Mouse (Mus musculus) embryonic facial prominence, embryonic 13.5 days (tissue): ENCODE data around the gene Fkbp15. TPM values are rescaled to one million over a fixed set of nuclear protein-coding genes. Genes with fewer than 3 reads are reported as not detected.

Source experiments
- ATAC-seq: fragments of 200-750 bp; cut with Nextera tagmentation; 2 replicates; pipeline ENCODE4 v1.8.0; 2017; ENCODE audit warnings: low read depth; ENCODE audit not compliant: insufficient number of reproducible peaks, insufficient read depth, low FRiP score, low TSS enrichment
- H3K27ac ChIP-seq: fragments of 300-500 bp; sonication (generic); 2 replicates; pipeline ENCODE4 v1.5.1; 2015; ENCODE audit warnings: moderate library complexity, mild to moderate bottlenecking, inconsistent platforms
- H3K27me3 ChIP-seq: fragments of 300-500 bp; sonication (generic); 2 replicates; pipeline ENCODE4 v1.6.1; 2015; ENCODE audit warnings: mild to moderate bottlenecking, inconsistent platforms
- H3K36me3 ChIP-seq: fragments of 300-500 bp; sonication (generic); 2 replicates; pipeline ENCODE4 v1.6.1; 2015; ENCODE audit warnings: mild to moderate bottlenecking, inconsistent platforms
- H3K4me1 ChIP-seq: fragments of 300-500 bp; sonication (generic); 2 replicates; pipeline ENCODE4 v1.6.1; 2015; ENCODE audit warnings: inconsistent platforms
- H3K4me2 ChIP-seq: fragments of 300-500 bp; sonication (generic); 2 replicates; pipeline ENCODE4 v1.6.1; 2015; ENCODE audit warnings: moderate library complexity, mild to moderate bottlenecking, inconsistent platforms
- H3K4me3 ChIP-seq: fragments of 300-500 bp; sonication (generic); 2 replicates; pipeline ENCODE4 v1.5.1; 2015; ENCODE audit warnings: mild to moderate bottlenecking, inconsistent platforms
- H3K9ac ChIP-seq: fragments of 300-500 bp; sonication (generic); 2 replicates; pipeline ENCODE4 v1.6.1; 2015; ENCODE audit warnings: mild to moderate bottlenecking, inconsistent platforms
- H3K9me3 ChIP-seq: fragments of 300-500 bp; sonication (generic); 2 replicates; pipeline ENCODE4 v1.6.1; 2016; ENCODE audit warnings: inconsistent platforms
- WGBS: fragments of 180-500 bp; shearing (Covaris S2); methylation state at CpG from one replicate; pipeline ENCODE4 v1.1.7; 2015; ENCODE audit warnings: mixed read lengths; 5-methylcytosine and 5-hydroxymethylcytosine counted together
- polyA plus RNA-seq: library from polyadenylated mRNA; unstranded; fragments of >200 nt; fragmentation: Nextera tagmentation; extraction: Ambion mirVana; gene quantifications from 2 replicates; pipeline ENCODE4 v1.2.1, GENCODE M21; 2015

Fkbp15 gene
- polyA plus RNA-seq, 1 experiment from 2014 or later: 25.5 TPM

GRCm38 (mm10) chr4:62389592-62390512, 29.5 kb upstream of the Fkbp15 start:
- no peaks in the 10 kb centered on the region for H3K9me3 ChIP-seq
- ATAC-seq: no peak
- no peak overlapping the region for H3K4me2 ChIP-seq
- H3K9ac ChIP-seq: no peak overlapping the region
- H3K27ac ChIP-seq: no peak overlapping the region
- H3K4me3 ChIP-seq: no peak overlapping the region
- 84% methylated on average over 5 of the region's 5 CpGs for WGBS
- H3K36me3 ChIP-seq: peaks cover 67% of the 10 kb centered on the region
- H3K4me1 ChIP-seq: no peaks in the 10 kb centered on the region
- H3K27me3 ChIP-seq: no peaks in the 10 kb centered on the region

- Histone ChIP-seq H3K9ac (no peak overlapping the region), H3K27ac (no peak overlapping the region), H3K9me3 (no peaks in the 10 kb centered on the region), H3K4me3 (no peak overlapping the region), H3K4me1 (no peaks in the 10 kb centered on the region), H3K4me2 (no peak overlapping the region), H3K27me3 (no peaks in the 10 kb centered on the region), H3K36me3 (peaks cover 40% of the 10 kb centered on the region)
- WGBS: 91% methylated on average over 7 of the region's 7 CpGs
- no peak for ATAC-seq
Observed at GRCm38 (mm10) chr4:62385439-62385838, 25.1 kb upstream of the Fkbp15 start.

GRCm38 (mm10) chr4:62384159-62384558, 23.8 kb upstream of the Fkbp15 start:
- Histone ChIP-seq H3K36me3 (peaks cover 28% of the 10 kb centered on the region), H3K4me2 (no peak overlapping the region), H3K27ac (no peak overlapping the region), H3K4me1 (no peaks in the 10 kb centered on the region), H3K9me3 (no peaks in the 10 kb centered on the region), H3K27me3 (no peaks in the 10 kb centered on the region), H3K4me3 (no peak overlapping the region), H3K9ac (no peak overlapping the region)
- ATAC-seq: no peak
- 93% methylated on average over 1 of the region's 1 CpGs for WGBS

- Histone ChIP-seq H3K9me3 (no peaks in the 10 kb centered on the region), H3K27ac (no peak overlapping the region), H3K4me1 (no peaks in the 10 kb centered on the region), H3K9ac (no peak overlapping the region), H3K4me2 (no peak overlapping the region), H3K36me3 (peaks cover 24% of the 10 kb centered on the region), H3K27me3 (no peaks in the 10 kb centered on the region), H3K4me3 (no peak overlapping the region)
- WGBS: 78% methylated on average over 7 of the region's 7 CpGs
- no peak for ATAC-seq
Observed at GRCm38 (mm10) chr4:62383752-62384151, 23.4 kb upstream of the Fkbp15 start.

GRCm38 (mm10) chr4:62383207-62383606, 22.9 kb upstream of the Fkbp15 start:
- Histone ChIP-seq H3K27ac (no peak overlapping the region), H3K36me3 (peaks cover 19% of the 10 kb centered on the region), H3K4me1 (no peaks in the 10 kb centered on the region), H3K9ac (no peak overlapping the region), H3K27me3 (no peaks in the 10 kb centered on the region), H3K4me2 (no peak overlapping the region), H3K9me3 (no peaks in the 10 kb centered on the region), H3K4me3 (no peak overlapping the region)
- WGBS: 94% methylated on average over 6 of the region's 6 CpGs
- no peak for ATAC-seq

GRCm38 (mm10) chr4:62379724-62380381, 19.5 kb upstream of the Fkbp15 start:
- Histone ChIP-seq H3K4me1 (no peaks in the 10 kb centered on the region), H3K36me3 (peaks cover 5% of the 10 kb centered on the region; the same call in 1 of the 2 replicates), H3K9ac (no peak overlapping the region), H3K4me2 (no peak overlapping the region), H3K27me3 (no peaks in the 10 kb centered on the region), H3K27ac (no peak overlapping the region), H3K9me3 (no peaks in the 10 kb centered on the region), H3K4me3 (no peak overlapping the region)
- WGBS: 87% methylated on average over 9 of the region's 9 CpGs
- no peak for ATAC-seq

GRCm38 (mm10) chr4:62376123-62376522, 15.8 kb upstream of the Fkbp15 start:
- H3K27me3 ChIP-seq: no peaks in the 10 kb centered on the region
- no peaks in the 10 kb centered on the region for H3K9me3 ChIP-seq
- H3K4me3 ChIP-seq: no peak overlapping the region
- H3K4me2 ChIP-seq: no peak overlapping the region
- H3K4me1 ChIP-seq: no peaks in the 10 kb centered on the region; the same call in 1 of the 2 replicates
- no peak overlapping the region for H3K27ac ChIP-seq
- no peaks in the 10 kb centered on the region for H3K36me3 ChIP-seq
- no peak overlapping the region for H3K9ac ChIP-seq
- no peak for ATAC-seq
- WGBS: 79% methylated on average over 2 of the region's 2 CpGs

- H3K27ac ChIP-seq: no peak overlapping the region
- no peaks in the 10 kb centered on the region for H3K27me3 ChIP-seq
- H3K4me2 ChIP-seq: no peak overlapping the region
- no peak overlapping the region for H3K4me3 ChIP-seq
- H3K9me3 ChIP-seq: no peaks in the 10 kb centered on the region
- H3K36me3 ChIP-seq: no peaks in the 10 kb centered on the region
- ATAC-seq: no peak
- H3K4me1 ChIP-seq: no peaks in the 10 kb centered on the region; the same call in 1 of the 2 replicates
- H3K9ac ChIP-seq: no peak overlapping the region
- 80% methylated on average over 4 of the region's 4 CpGs for WGBS
Observed at GRCm38 (mm10) chr4:62374342-62374741, 14.0 kb upstream of the Fkbp15 start.

GRCm38 (mm10) chr4:62373668-62374067, 13.3 kb upstream of the Fkbp15 start:
- H3K4me2 ChIP-seq: no peak overlapping the region
- H3K36me3 ChIP-seq: no peaks in the 10 kb centered on the region
- no peaks in the 10 kb centered on the region for H3K9me3 ChIP-seq
- H3K4me1 ChIP-seq: no peaks in the 10 kb centered on the region; the same call in 1 of the 2 replicates
- no peak overlapping the region for H3K9ac ChIP-seq
- no peak overlapping the region for H3K4me3 ChIP-seq
- 78% methylated on average over 7 of the region's 7 CpGs for WGBS
- no peak for ATAC-seq
- H3K27me3 ChIP-seq: no peaks in the 10 kb centered on the region
- H3K27ac ChIP-seq: no peak overlapping the region

GRCm38 (mm10) chr4:62372818-62373520, 12.6 kb upstream of the Fkbp15 start:
- WGBS: 73% methylated on average over 9 of the region's 9 CpGs
- Histone ChIP-seq H3K4me3 (no peak overlapping the region), H3K36me3 (no peaks in the 10 kb centered on the region), H3K9me3 (no peaks in the 10 kb centered on the region), H3K4me2 (no peak overlapping the region), H3K9ac (no peak overlapping the region), H3K4me1 (no peaks in the 10 kb centered on the region; the same call in 1 of the 2 replicates), H3K27me3 (no peaks in the 10 kb centered on the region), H3K27ac (no peak overlapping the region)
- ATAC-seq: no peak

- Histone ChIP-seq H3K4me3 (no peak overlapping the region), H3K9me3 (no peaks in the 10 kb centered on the region), H3K4me2 (no peak overlapping the region), H3K4me1 (no peaks in the 10 kb centered on the region; the same call in 1 of the 2 replicates), H3K27me3 (no peaks in the 10 kb centered on the region), H3K36me3 (no peaks in the 10 kb centered on the region), H3K9ac (no peak overlapping the region), H3K27ac (no peak overlapping the region)
- WGBS: 44% methylated on average over 1 of the region's 1 CpGs
- no peak for ATAC-seq
Observed at GRCm38 (mm10) chr4:62372410-62372809, 12.1 kb upstream of the Fkbp15 start.
